Mouse (Mus musculus) ES-Bruce4 (cell line): ENCODE data around the gene Gmps. TPM values are rescaled to one million over a fixed set of nuclear protein-coding genes. Genes with fewer than 3 reads are reported as not detected.

ENCODE experiments used
- H3K27ac ChIP-seq: 2 replicates; pipeline ENCODE4 v1.5.1; 2012; ENCODE audit warnings: low read length, inconsistent platforms; ENCODE audit not compliant: insufficient read depth
- H3K27me3 ChIP-seq: 2 replicates; pipeline ENCODE4 v1.6.1; 2012; ENCODE audit warnings: mild to moderate bottlenecking, low read length, inconsistent platforms; ENCODE audit not compliant: control insufficient read depth, poor library complexity, insufficient read depth, severe bottlenecking
- H3K36me3 ChIP-seq: 2 replicates; pipeline ENCODE4 v1.6.1; 2012; ENCODE audit warnings: inconsistent platforms, mild to moderate bottlenecking, low read length, moderate library complexity; ENCODE audit not compliant: control insufficient read depth, poor library complexity, insufficient read depth, severe bottlenecking
- H3K4me1 ChIP-seq: one replicate; pipeline ENCODE4 v1.8.1; 2011; ENCODE audit warnings: low read length; ENCODE audit not compliant: control insufficient read depth, insufficient read depth
- H3K4me3 ChIP-seq: 2 replicates; pipeline ENCODE4 v1.5.1; 2011; ENCODE audit warnings: low read depth, mild to moderate bottlenecking, low read length
- H3K9ac ChIP-seq: 2 replicates; pipeline ENCODE4 v1.6.1; 2012; ENCODE audit warnings: low read depth, mild to moderate bottlenecking, inconsistent platforms; ENCODE audit not compliant: poor library complexity, severe bottlenecking
- H3K9me3 ChIP-seq: replicated peaks from 2 replicates; pipeline ENCODE4 v1.6.1; 2012; ENCODE audit warnings: mild to moderate bottlenecking, low read length, inconsistent platforms; ENCODE audit not compliant: control insufficient read depth, poor library complexity, insufficient read depth, severe bottlenecking
- CTCF ChIP-seq: IDR thresholded peaks from one replicate; pipeline ENCODE4 v1.8.1; 2011; ENCODE audit warnings: low read depth, low read length
- EP300 ChIP-seq: IDR thresholded peaks from 2 replicates; pipeline ENCODE4 v1.6.1; 2011; ENCODE audit warnings: low read depth, low read length; ENCODE audit not compliant: insufficient read depth
- POLR2A ChIP-seq: IDR thresholded peaks from one replicate; pipeline ENCODE4 v1.8.1; 2011; ENCODE audit warnings: low read length; ENCODE audit not compliant: insufficient read depth
- polyA plus RNA-seq: library from polyadenylated mRNA; stranded (reverse); fragments of >200 nt; gene quantifications from 2 replicates; pipeline ENCODE4 v1.2.4, GENCODE M21; 2011; ENCODE audit warnings: low read depth; ENCODE audit not compliant: missing spikeins, insufficient read depth, insufficient read length

Gmps gene
- 55.0 and 58.3 TPM in 2 replicates for polyA plus RNA-seq

GRCm38 (mm10) chr3:63975955-63976908 is at the start of gene Gmps:
Gene Gmps (plus strand): TSS chr3:63976106.
- Histone ChIP-seq H3K4me1 (no peaks in the 10 kb centered on the region), H3K27me3 (no peaks in the 10 kb centered on the region), H3K4me3 (peak within 1 kb of the TSS; percentile 97), H3K27ac (peak within 1 kb of the TSS; percentile 34), H3K9me3 (no peaks in the 10 kb centered on the region), H3K36me3 (peaks cover 9% of the 10 kb centered on the region), H3K9ac (peak within 1 kb of the TSS; percentile 85)
- TF ChIP-seq POLR2A: peak; percentile 70
- no peak for TF ChIP-seq CTCF

DNA sequence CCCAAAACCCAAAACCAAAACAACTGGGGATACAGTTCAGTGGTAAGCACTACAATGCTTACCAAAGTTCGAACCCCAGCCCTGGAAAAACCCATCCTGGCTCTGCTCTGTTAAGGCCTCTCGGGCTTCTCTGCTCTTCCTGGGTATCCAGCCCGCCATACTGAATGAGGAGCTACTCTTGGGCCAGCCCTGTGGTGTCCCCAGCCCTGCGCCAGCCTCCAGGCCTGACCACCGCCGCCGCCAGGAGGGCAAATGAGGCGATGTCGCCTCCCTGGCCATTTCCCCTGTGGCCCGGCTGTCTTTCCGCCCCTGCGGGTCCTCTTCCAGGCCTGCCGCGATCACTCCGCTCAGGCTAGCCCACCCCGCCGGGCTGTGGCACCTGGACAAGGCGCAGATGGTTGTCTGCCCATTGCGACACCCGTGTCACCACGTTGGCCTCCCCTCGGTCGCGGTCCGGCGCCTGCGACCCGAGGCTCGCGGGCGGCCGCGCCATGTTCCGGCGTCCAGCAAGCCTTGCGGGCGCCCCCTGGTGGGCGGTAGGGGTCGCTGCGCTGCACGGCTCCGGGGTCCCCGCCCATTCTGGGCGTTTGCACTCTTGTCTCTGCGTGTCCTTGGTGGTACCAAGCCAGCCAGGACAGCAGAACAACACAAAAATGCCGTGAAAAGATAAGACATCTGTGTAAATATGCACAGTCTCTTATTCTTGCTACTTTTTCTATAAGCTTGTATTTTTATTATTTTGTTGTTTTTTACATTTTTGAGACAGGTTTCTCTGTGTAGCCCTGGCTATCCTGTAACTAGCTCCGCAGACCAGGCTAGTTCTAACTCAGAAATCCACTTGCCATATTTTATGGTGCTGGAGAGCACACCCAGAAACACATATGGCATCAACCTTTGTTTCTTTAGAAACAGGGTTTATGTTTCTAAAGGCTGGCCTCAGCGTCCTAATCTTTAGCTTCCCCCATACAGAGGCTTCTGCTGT is 46.7 kb upstream of the Gmps start, which contains the start of gene E130311K13Rik:
E130311K13Rik (minus strand) TSS at position 595 of the 982 bp plus-strand sequence.
- Histone ChIP-seq H3K9me3 (no peaks in the 10 kb centered on the region), H3K27ac (no peak within 1 kb of the TSS), H3K4me1 (no peaks in the 10 kb centered on the region), H3K36me3 (no peaks in the 10 kb centered on the region), H3K27me3 (no peaks in the 10 kb centered on the region), H3K4me3 (peak within 1 kb of the TSS; percentile 75), H3K9ac (peak within 1 kb of the TSS; percentile 68)
- TF ChIP-seq EP300 (no peak), CTCF (peak; percentile 65)

GRCm38 (mm10) chr3:63938928-63939327 is 37.0 kb upstream of the Gmps start:
- Histone ChIP-seq H3K9me3 (no peaks in the 10 kb centered on the region), H3K4me1 (no peaks in the 10 kb centered on the region), H3K36me3 (no peaks in the 10 kb centered on the region), H3K27ac (no peak overlapping the region), H3K9ac (no peak overlapping the region), H3K27me3 (no peaks in the 10 kb centered on the region), H3K4me3 (no peak overlapping the region)
- TF ChIP-seq EP300: no peak
- TF ChIP-seq POLR2A: no peak
- no peak for TF ChIP-seq CTCF

- H3K27ac ChIP-seq: no peak overlapping the region
- no peaks in the 10 kb centered on the region for H3K27me3 ChIP-seq
- no peaks in the 10 kb centered on the region for H3K4me1 ChIP-seq
- no peaks in the 10 kb centered on the region; the same call in 1 of the 2 replicates for H3K36me3 ChIP-seq
- no peak overlapping the region for H3K9ac ChIP-seq
- H3K4me3 ChIP-seq: no peak overlapping the region
- no peaks in the 10 kb centered on the region for H3K9me3 ChIP-seq
- TF ChIP-seq POLR2A: no peak
- TF ChIP-seq CTCF: no peak
- no peak for TF ChIP-seq EP300
Measured at GRCm38 (mm10) chr3:63941204-63941850, 34.6 kb upstream of the Gmps start.

DNA sequence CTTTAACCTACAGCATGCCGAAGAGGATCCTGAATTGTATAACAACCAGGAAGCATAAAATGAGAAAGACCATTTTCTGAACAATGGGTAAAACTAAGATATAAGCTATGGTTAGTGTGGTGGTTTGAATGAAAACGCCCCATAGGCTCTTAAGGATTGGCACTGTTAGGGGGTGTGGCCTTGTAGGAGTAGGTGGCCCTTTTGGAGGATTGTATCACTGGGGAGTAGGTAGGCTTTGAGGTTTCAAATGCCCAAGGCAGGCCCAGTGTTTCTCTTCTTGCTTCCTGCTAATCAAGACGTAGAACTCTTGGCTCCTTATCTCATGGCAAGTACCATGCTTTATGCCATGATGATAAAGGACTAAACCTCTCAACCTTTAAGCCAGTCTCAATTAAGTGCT is 26.1 kb upstream of the Gmps start:
- no peaks in the 10 kb centered on the region for H3K27me3 ChIP-seq
- no peaks in the 10 kb centered on the region for H3K9me3 ChIP-seq
- no peak overlapping the region for H3K27ac ChIP-seq
- no peaks in the 10 kb centered on the region for H3K36me3 ChIP-seq
- H3K9ac ChIP-seq: no peak overlapping the region
- H3K4me3 ChIP-seq: no peak overlapping the region
- no peaks in the 10 kb centered on the region for H3K4me1 ChIP-seq
- TF ChIP-seq POLR2A (no peak), EP300 (no peak)
